Mouse (Mus musculus) erythroblast, embryonic 14.5 days (primary cell): ENCODE measurements around the gene Mcm3.

ENCODE experiments used
- GATA1 ChIP-seq: IDR thresholded peaks from 2 replicates; pipeline ENCODE4 v1.6.1; 2012; ENCODE audit warnings: low read length, inconsistent platforms, mixed read lengths
- TAL1 ChIP-seq: IDR thresholded peaks from 3 replicates; pipeline ENCODE4 v1.6.1; 2012; ENCODE audit warnings: low read length, inconsistent platforms, mixed read lengths

DNA sequence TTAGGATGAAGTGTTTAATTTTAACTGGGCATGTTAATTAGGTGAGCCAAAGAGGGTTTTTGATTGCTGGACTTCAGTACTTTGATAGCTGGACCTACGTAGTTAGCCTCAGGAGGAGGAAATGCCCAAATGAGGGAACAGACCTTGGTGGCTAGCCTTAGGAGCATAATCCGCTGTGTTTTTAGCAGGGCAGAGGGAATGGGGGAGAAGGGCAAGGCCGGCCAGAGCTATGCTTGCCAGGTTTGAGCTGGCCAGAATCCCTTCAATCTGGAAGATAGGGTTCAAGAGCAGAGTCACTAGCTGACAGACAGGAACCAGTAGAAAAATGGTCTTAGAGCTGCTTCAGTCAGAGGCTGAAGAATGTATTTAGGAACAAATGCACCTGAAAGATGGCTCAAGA lies 62.5 kb downstream of the Mcm3 start:
- TF ChIP-seq GATA1, result no peak
- no peak for TF ChIP-seq TAL1
